Mouse (Mus musculus): ENCODE measurements at regions not wholly inside any gene's neighbourhood (a gene's known extent, or its start where the extent isn't known, plus 50 kb on each side); places are given as distances from the start of the nearest gene placed in this dataset.

DNA sequence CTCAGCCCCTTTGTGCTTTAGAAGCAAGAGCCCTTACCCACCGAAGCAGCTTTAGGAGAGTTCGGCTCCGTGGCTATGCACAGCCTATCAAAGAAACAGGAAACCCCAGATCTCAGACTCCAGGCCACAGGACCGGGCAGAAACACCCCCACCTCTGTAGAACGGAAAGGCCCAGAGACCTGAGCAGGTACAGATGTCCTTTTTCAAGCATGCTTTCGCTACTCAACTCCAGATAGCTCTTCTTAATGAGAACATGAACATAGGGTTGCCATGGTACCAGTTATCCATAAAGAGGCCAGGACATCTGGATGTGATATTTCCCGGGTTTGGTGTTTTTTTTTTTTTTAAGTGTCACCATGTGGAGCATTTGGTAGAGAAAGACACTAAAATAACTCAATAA lies 107.4 kb downstream of the Cdc5l start:
- Histone ChIP-seq H3K9me3 (ENCODE audit: control insufficient read depth, low read length) (no peaks in the 10 kb centered on the region), H3K36me3 (ENCODE audit: control insufficient read depth, insufficient read depth, low read length) (no peaks in the 10 kb centered on the region), H3K4me1 (ENCODE audit: control insufficient read depth, insufficient read depth, low read length) (peaks cover 17% of the 10 kb centered on the region), H3K4me3 (ENCODE audit: low read depth, low read length) (no peak overlapping the region), H3K9ac (ENCODE audit: low read depth, low read length) (no peak overlapping the region), H3K27ac (replicated peaks; ENCODE audit: low read depth, low read length) (peak overlapping the region; percentile 46; the same call in 1 of the 2 replicates), H3K27me3 (replicated peaks; ENCODE audit: control insufficient read depth, insufficient read depth, low read length) (peaks cover 6% of the 10 kb centered on the region; the same call in 1 of the 2 replicates), H3K4me2 (ENCODE audit: low read depth, low read length) (peak overlapping the region; percentile 6; the same call in 1 of the 2 replicates)
- 25% methylated on average over 7 of the region's 7 CpGs for WGBS
- ATAC-seq (ENCODE audit: low read depth) (peak; percentile 31; the same call in 1 of the 2 replicates), DNase-seq (ENCODE audit: low spot score) (no peak)

GRCm38 (mm10) chr17:45322842-45323241 lies 110.7 kb downstream of the Cdc5l start:
- H3K9me3 ChIP-seq (ENCODE audit: control insufficient read depth, low read length): no peaks in the 10 kb centered on the region
- no peak overlapping the region for H3K4me2 ChIP-seq (ENCODE audit: low read depth, low read length)
- WGBS: 73% methylated on average over 8 of the region's 8 CpGs
- H3K4me3 ChIP-seq (ENCODE audit: low read depth, low read length): no peak overlapping the region
- no peak for ATAC-seq (ENCODE audit: low read depth)
- no peaks in the 10 kb centered on the region for H3K36me3 ChIP-seq (ENCODE audit: control insufficient read depth, insufficient read depth, low read length)
- no peak overlapping the region for H3K9ac ChIP-seq (ENCODE audit: low read depth, low read length)
- H3K4me1 ChIP-seq (ENCODE audit: control insufficient read depth, insufficient read depth, low read length): peaks cover 32% of the 10 kb centered on the region
- peaks cover 3% of the 10 kb centered on the region; the same call in 1 of the 2 replicates for H3K27me3 ChIP-seq (replicated peaks; ENCODE audit: control insufficient read depth, insufficient read depth, low read length)
- DNase-seq (ENCODE audit: low spot score): no peak
- H3K27ac ChIP-seq (replicated peaks; ENCODE audit: low read depth, low read length): no peak overlapping the region

DNA sequence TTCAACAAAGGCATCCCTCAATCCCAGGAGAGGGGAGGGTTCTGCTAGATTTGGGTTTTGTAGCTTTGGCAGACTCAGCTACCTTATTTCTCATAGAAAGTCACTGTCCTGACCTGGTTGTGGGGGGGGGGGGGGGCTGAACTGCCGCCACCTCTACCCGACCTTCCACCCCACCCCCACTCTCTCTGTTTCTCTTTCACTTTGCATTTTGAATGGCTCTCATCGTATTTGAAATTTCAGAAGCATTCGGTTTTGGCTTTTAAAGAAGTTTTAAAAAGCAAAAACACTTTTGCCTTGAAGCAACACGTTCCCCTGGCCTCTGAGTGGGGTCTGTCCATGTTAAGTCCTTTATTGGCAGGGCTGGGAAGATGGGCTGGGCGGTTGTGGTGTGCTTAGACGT lies 113.5 kb downstream of the Cdc5l start:
- H3K4me2 ChIP-seq (ENCODE audit: low read depth, low read length): no peak overlapping the region
- no peaks in the 10 kb centered on the region for H3K36me3 ChIP-seq (ENCODE audit: control insufficient read depth, insufficient read depth, low read length)
- ATAC-seq (ENCODE audit: low read depth) (no peak), DNase-seq (ENCODE audit: low spot score) (no peak)
- 51% methylated on average over 7 of the region's 7 CpGs for WGBS
- H3K9ac ChIP-seq (ENCODE audit: low read depth, low read length): no peak overlapping the region
- peaks cover 21% of the 10 kb centered on the region for H3K4me1 ChIP-seq (ENCODE audit: control insufficient read depth, insufficient read depth, low read length)
- no peak overlapping the region for H3K4me3 ChIP-seq (ENCODE audit: low read depth, low read length)
- H3K27me3 ChIP-seq (replicated peaks; ENCODE audit: control insufficient read depth, insufficient read depth, low read length): peaks cover 3% of the 10 kb centered on the region; the same call in 1 of the 2 replicates
- 0 out of 2 replicates have a peak overlapping the region, but pooled peaks have one; percentile 10 for H3K27ac ChIP-seq (replicated peaks; ENCODE audit: low read depth, low read length)
- H3K9me3 ChIP-seq (ENCODE audit: control insufficient read depth, low read length): no peaks in the 10 kb centered on the region

DNA sequence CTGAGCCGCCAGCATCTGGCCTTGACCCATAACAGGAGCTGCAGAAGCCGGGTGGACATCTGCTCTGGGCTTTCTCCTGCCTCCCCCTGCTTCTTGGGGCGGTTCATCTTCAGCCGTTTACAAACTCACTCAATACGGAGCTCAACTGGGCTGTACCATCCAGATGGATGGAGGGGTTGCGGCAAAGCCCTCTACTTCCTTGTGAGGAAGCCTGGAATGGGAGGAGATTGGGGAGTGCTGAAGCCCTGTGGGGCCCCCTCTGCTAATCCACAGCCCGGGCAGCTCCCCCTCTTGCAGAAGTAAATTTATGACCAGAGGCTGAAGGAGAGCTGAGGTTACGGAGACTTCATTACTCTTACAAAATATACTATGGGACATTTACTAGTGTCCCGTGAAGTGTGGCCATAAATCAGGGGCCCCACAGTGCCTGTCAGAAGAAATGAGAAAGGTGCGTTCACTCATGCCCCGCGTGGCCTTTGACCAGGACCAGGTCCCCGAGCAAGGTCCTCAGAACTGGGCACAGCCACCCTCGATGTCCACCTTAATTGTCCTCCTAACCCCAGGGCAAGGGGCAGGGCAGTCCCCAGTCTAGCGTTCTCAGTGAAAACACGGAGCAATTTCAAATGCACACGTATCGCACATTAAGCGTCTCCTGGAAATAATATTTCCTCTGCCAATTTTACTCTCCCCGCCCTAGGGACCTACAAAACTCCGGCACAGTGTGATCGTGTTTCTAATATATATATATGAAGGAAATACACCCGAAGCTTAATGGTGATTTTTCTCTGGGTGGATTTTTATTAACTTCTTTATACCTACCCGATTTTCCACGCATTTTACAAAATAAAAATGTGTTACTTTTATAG lies 115.1 kb downstream of the Cdc5l start:
- Histone ChIP-seq H3K4me2 (ENCODE audit: low read depth, low read length) (peak overlapping the region; percentile 26), H3K9me3 (ENCODE audit: control insufficient read depth, low read length) (no peaks in the 10 kb centered on the region), H3K36me3 (ENCODE audit: control insufficient read depth, insufficient read depth, low read length) (no peaks in the 10 kb centered on the region), H3K4me1 (ENCODE audit: control insufficient read depth, insufficient read depth, low read length) (peaks cover 21% of the 10 kb centered on the region), H3K27ac (replicated peaks; ENCODE audit: low read depth, low read length) (0 out of 2 replicates have a peak overlapping the region, but pooled peaks have one; percentile 31), H3K9ac (ENCODE audit: low read depth, low read length) (0 out of 2 replicates have a peak overlapping the region, but pooled peaks have one; percentile 23), H3K27me3 (replicated peaks; ENCODE audit: control insufficient read depth, insufficient read depth, low read length) (no peaks in the 10 kb centered on the region; the same call in 1 of the 2 replicates), H3K4me3 (ENCODE audit: low read depth, low read length) (no peak overlapping the region)
- WGBS: 46% methylated on average over 25 of the region's 25 CpGs
- DNase-seq (ENCODE audit: low spot score): no peak
- ATAC-seq (ENCODE audit: low read depth): no peak

GRCm38 (mm10) chr17:45312510-45313266 lies 120.8 kb downstream of the Cdc5l start:
- no peak for ATAC-seq (ENCODE audit: low read depth)
- no peak for DNase-seq (ENCODE audit: low spot score)
- H3K9me3 ChIP-seq (ENCODE audit: control insufficient read depth, low read length): peaks cover 11% of the 10 kb centered on the region
- no peaks in the 10 kb centered on the region for H3K27me3 ChIP-seq (replicated peaks; ENCODE audit: control insufficient read depth, insufficient read depth, low read length)
- H3K9ac ChIP-seq (ENCODE audit: low read depth, low read length): no peak overlapping the region
- no peaks in the 10 kb centered on the region for H3K4me1 ChIP-seq (ENCODE audit: control insufficient read depth, insufficient read depth, low read length)
- H3K27ac ChIP-seq (replicated peaks; ENCODE audit: low read depth, low read length): no peak overlapping the region
- no peak overlapping the region for H3K4me2 ChIP-seq (ENCODE audit: low read depth, low read length)
- no peak overlapping the region for H3K4me3 ChIP-seq (ENCODE audit: low read depth, low read length)
- H3K36me3 ChIP-seq (ENCODE audit: control insufficient read depth, insufficient read depth, low read length): no peaks in the 10 kb centered on the region
- WGBS: 67% methylated on average over 5 of the region's 5 CpGs

DNA sequence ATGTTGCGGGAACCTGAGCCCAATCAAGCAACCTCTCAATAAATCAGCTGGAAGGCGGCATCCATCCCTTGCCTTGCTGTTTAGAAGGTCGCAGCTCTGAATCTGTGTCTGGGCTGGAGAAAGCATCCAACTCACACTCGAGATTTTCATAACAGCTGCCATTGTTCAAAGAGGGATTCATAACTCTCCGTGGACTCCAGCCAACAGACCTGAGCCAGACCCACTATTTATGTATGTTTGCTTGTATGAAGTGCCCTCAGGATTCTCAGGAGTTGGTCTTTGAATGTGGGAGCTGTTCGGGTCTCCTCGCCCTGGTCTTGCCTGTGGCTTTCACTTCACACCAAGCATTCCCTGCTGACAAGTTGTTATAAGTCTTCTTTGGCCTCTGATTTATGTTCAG lies 127.0 kb downstream of the Cdc5l start:
- no peak for ATAC-seq (ENCODE audit: low read depth)
- WGBS: 75% methylated on average over 7 of the region's 7 CpGs
- H3K27me3 ChIP-seq (replicated peaks; ENCODE audit: control insufficient read depth, insufficient read depth, low read length): no peaks in the 10 kb centered on the region
- H3K27ac ChIP-seq (replicated peaks; ENCODE audit: low read depth, low read length): no peak overlapping the region
- no peaks in the 10 kb centered on the region for H3K36me3 ChIP-seq (ENCODE audit: control insufficient read depth, insufficient read depth, low read length)
- H3K9me3 ChIP-seq (ENCODE audit: control insufficient read depth, low read length): peaks cover 11% of the 10 kb centered on the region
- no peaks in the 10 kb centered on the region for H3K4me1 ChIP-seq (ENCODE audit: control insufficient read depth, insufficient read depth, low read length)
- no peak overlapping the region for H3K9ac ChIP-seq (ENCODE audit: low read depth, low read length)
- no peak overlapping the region for H3K4me3 ChIP-seq (ENCODE audit: low read depth, low read length)
- no peak for DNase-seq (ENCODE audit: low spot score)
- H3K4me2 ChIP-seq (ENCODE audit: low read depth, low read length): no peak overlapping the region

- Histone ChIP-seq H3K9me3 (ENCODE audit: control insufficient read depth, low read length) (no peaks in the 10 kb centered on the region), H3K36me3 (ENCODE audit: control insufficient read depth, insufficient read depth, low read length) (no peaks in the 10 kb centered on the region), H3K27me3 (replicated peaks; ENCODE audit: control insufficient read depth, insufficient read depth, low read length) (no peaks in the 10 kb centered on the region), H3K9ac (ENCODE audit: low read depth, low read length) (no peak overlapping the region), H3K4me1 (ENCODE audit: control insufficient read depth, insufficient read depth, low read length) (peaks cover 7% of the 10 kb centered on the region), H3K4me2 (ENCODE audit: low read depth, low read length) (no peak overlapping the region), H3K4me3 (ENCODE audit: low read depth, low read length) (no peak overlapping the region), H3K27ac (replicated peaks; ENCODE audit: low read depth, low read length) (no peak overlapping the region)
- 94% methylated on average over 6 of the region's 6 CpGs for WGBS
- DNase-seq (ENCODE audit: low spot score) (no peak), ATAC-seq (ENCODE audit: low read depth) (no peak)
Measured at GRCm38 (mm10) chr17:45303183-45303582, 130.4 kb downstream of the Cdc5l start.

DNA sequence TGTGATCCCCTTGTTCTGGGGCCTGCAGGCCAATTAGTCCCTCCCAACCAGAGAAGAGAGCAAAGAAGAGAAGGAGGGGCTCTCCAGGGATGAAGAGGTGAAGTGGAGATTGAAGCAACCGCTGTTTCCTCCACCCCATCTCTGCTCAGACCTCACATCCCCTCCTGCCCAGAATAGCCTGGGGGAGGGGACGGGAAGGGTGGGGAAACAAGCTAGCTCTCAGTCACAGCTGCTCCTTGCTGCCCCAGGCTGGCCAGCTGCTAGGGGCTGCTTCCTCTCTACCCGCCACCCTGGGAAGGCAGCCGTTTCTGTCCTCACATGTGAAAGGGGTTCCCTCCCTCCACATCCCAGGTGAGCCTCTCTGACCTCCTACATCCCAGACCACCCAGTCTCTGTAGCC lies 135.2 kb downstream of the Cdc5l start:
- DNase-seq (ENCODE audit: low spot score): peak; percentile 66
- WGBS: 18% methylated on average over 4 of the region's 4 CpGs
- no peak overlapping the region for H3K9ac ChIP-seq (ENCODE audit: low read depth, low read length)
- no peak overlapping the region for H3K27ac ChIP-seq (replicated peaks; ENCODE audit: low read depth, low read length)
- peaks cover 9% of the 10 kb centered on the region for H3K4me1 ChIP-seq (ENCODE audit: control insufficient read depth, insufficient read depth, low read length)
- H3K4me2 ChIP-seq (ENCODE audit: low read depth, low read length): peak overlapping the region; percentile 2; the same call in 1 of the 2 replicates
- 0 out of 2 replicates have a peak, but pooled peaks cover 5% of the 10 kb centered on the region for H3K9me3 ChIP-seq (ENCODE audit: control insufficient read depth, low read length)
- H3K36me3 ChIP-seq (ENCODE audit: control insufficient read depth, insufficient read depth, low read length): no peaks in the 10 kb centered on the region
- no peak overlapping the region for H3K4me3 ChIP-seq (ENCODE audit: low read depth, low read length)
- H3K27me3 ChIP-seq (replicated peaks; ENCODE audit: control insufficient read depth, insufficient read depth, low read length): no peaks in the 10 kb centered on the region
- ATAC-seq (ENCODE audit: low read depth): peak; percentile 68
